Mouse (Mus musculus) hindbrain, postnatal 0 days (tissue): ENCODE measurements around the gene Bcl3. TPM values are rescaled to one million over a fixed set of nuclear protein-coding genes. Genes with fewer than 3 reads are reported as not detected.

Experiments
- ATAC-seq: fragments of 200-750 bp; cut with Nextera tagmentation; 2 replicates; pipeline ENCODE4 v1.8.0; 2017; ENCODE audit warnings: mild to moderate bottlenecking, moderate TSS enrichment, moderate library complexity
- DNase-seq: peaks from one replicate; pipeline ENCODE4 v3.0.0-alpha.2; 2015; ENCODE audit warnings: low spot score
- H3K27ac ChIP-seq: fragments of 300-500 bp; sonication (generic); 2 replicates; pipeline ENCODE4 v1.5.1; 2014; ENCODE audit warnings: mild to moderate bottlenecking
- H3K27me3 ChIP-seq: fragments of 300-500 bp; sonication (generic); 2 replicates; pipeline ENCODE4 v1.6.1; 2014; ENCODE audit warnings: low read length, mixed read lengths; ENCODE audit not compliant: insufficient read depth
- H3K36me3 ChIP-seq: fragments of 300-500 bp; sonication (generic); 2 replicates; pipeline ENCODE4 v1.6.1; 2014; ENCODE audit warnings: low read length, mixed read lengths; ENCODE audit not compliant: insufficient read depth
- H3K4me1 ChIP-seq: fragments of 300-500 bp; sonication (generic); 2 replicates; pipeline ENCODE4 v1.6.1; 2014; ENCODE audit warnings: antibody characterized with exemption, low read length, mixed read lengths; ENCODE audit not compliant: insufficient read depth
- H3K4me2 ChIP-seq: fragments of 300-500 bp; sonication (generic); 2 replicates; pipeline ENCODE4 v1.6.1; 2014; ENCODE audit warnings: low read depth, mild to moderate bottlenecking, low read length, moderate library complexity, mixed read lengths
- H3K4me3 ChIP-seq: fragments of 300-500 bp; sonication (generic); 2 replicates; pipeline ENCODE4 v1.5.1; 2014; ENCODE audit warnings: low read length
- H3K9ac ChIP-seq: fragments of 300-500 bp; sonication (generic); replicated peaks from 2 replicates; pipeline ENCODE4 v1.6.1; 2014; ENCODE audit warnings: mild to moderate bottlenecking, low read length, moderate library complexity, mixed read lengths
- H3K9me3 ChIP-seq: fragments of 300-500 bp; sonication (generic); 2 replicates; pipeline ENCODE4 v1.6.1; 2016; ENCODE audit warnings: low read length, mixed read lengths
- CTCF ChIP-seq: IDR thresholded peaks from 2 replicates; pipeline ENCODE4 v1.5.1; 2016; ENCODE audit warnings: antibody characterized with exemption, control low read depth, low read depth
- WGBS: fragments of 180-500 bp; shearing (Covaris S2); extraction: QIAGEN DNeasy Blood & Tissue Kit; methylation state at CpG from one replicate; pipeline ENCODE4 v1.1.7; 2014; 5-methylcytosine and 5-hydroxymethylcytosine counted together
- polyA plus RNA-seq: library from polyadenylated mRNA; unstranded; fragments of >200 nt; fragmentation: Nextera tagmentation; extraction: Ambion mirVana; gene quantifications from 2 replicates; pipeline ENCODE4 v1.2.1, GENCODE M21; 2015
- total RNA-seq: library from RNA; depleted of rRNA; stranded (reverse); fragments of >200 nt; gene quantifications from 2 replicates; pipeline ENCODE4 v1.2.3, GENCODE M21; 2014

The Bcl3 gene
- total and polyA plus RNA-seq, 2 experiments from 2014 or later = 0.66 to 0.89 TPM

DNA sequence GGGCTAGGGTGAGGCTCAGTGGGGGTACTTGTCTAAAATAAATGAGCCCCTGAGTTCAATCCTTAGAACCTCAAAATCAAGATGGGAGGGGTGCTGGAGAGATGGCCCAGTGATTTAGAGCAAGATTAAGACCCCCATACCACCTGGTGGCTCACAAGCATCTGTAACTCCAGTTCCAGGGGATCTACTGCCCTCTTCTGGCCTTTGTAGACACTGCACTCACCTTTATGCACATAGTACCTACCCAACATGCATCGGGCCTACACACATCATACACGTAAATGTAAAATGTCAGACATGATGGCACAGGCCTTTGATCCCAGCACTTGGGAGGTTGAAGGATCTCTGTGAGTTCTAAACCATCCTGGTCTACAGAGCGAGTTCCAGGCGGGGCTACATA lies 39.9 kb downstream of the Bcl3 start:
- H3K9me3 ChIP-seq = no peaks in the 10 kb centered on the region; the same call in 1 of the 2 replicates
- DNase-seq (peak; percentile 43), ATAC-seq (no peak)
- no peak overlapping the region for H3K9ac ChIP-seq
- no peak overlapping the region for H3K4me3 ChIP-seq
- no peaks in the 10 kb centered on the region for H3K27me3 ChIP-seq
- H3K4me2 ChIP-seq = no peak overlapping the region
- H3K36me3 ChIP-seq = no peaks in the 10 kb centered on the region
- TF ChIP-seq CTCF = peak; percentile 61
- no peak overlapping the region for H3K27ac ChIP-seq
- H3K4me1 ChIP-seq = no peaks in the 10 kb centered on the region
- WGBS = 92% methylated on average over 4 of the region's 4 CpGs

- H3K4me3 ChIP-seq = no peak overlapping the region
- no peaks in the 10 kb centered on the region for H3K27me3 ChIP-seq
- no peaks in the 10 kb centered on the region for H3K36me3 ChIP-seq
- H3K4me1 ChIP-seq = no peaks in the 10 kb centered on the region
- no peak for TF ChIP-seq CTCF
- 91% methylated on average over 7 of the region's 7 CpGs for WGBS
- no peak for ATAC-seq
- no peaks in the 10 kb centered on the region; the same call in 1 of the 2 replicates for H3K9me3 ChIP-seq
- H3K27ac ChIP-seq = no peak overlapping the region
- H3K4me2 ChIP-seq = no peak overlapping the region
- no peak for DNase-seq
- no peak overlapping the region for H3K9ac ChIP-seq
Measured at GRCm38 (mm10) chr7:19781741-19782140, 40.8 kb downstream of the Bcl3 start.

- ATAC-seq (no peak), DNase-seq (no peak)
- no peak overlapping the region for H3K4me3 ChIP-seq
- H3K9ac ChIP-seq = no peak overlapping the region
- H3K4me2 ChIP-seq = no peak overlapping the region
- WGBS = 77% methylated on average over 4 of the region's 4 CpGs
- H3K9me3 ChIP-seq = no peaks in the 10 kb centered on the region; the same call in 1 of the 2 replicates
- no peaks in the 10 kb centered on the region for H3K27me3 ChIP-seq
- no peaks in the 10 kb centered on the region for H3K36me3 ChIP-seq
- TF ChIP-seq CTCF = peak; percentile 34; the same call in 1 of the 2 replicates
- no peaks in the 10 kb centered on the region for H3K4me1 ChIP-seq
- no peak overlapping the region for H3K27ac ChIP-seq
Measured at GRCm38 (mm10) chr7:19779903-19780302, 42.7 kb downstream of the Bcl3 start.

GRCm38 (mm10) chr7:19778645-19779044 lies 43.9 kb downstream of the Bcl3 start:
- H3K36me3 ChIP-seq = no peaks in the 10 kb centered on the region
- H3K9ac ChIP-seq = no peak overlapping the region
- no peaks in the 10 kb centered on the region; the same call in 1 of the 2 replicates for H3K9me3 ChIP-seq
- no peaks in the 10 kb centered on the region for H3K4me1 ChIP-seq
- WGBS = 87% methylated on average over 8 of the region's 8 CpGs
- ATAC-seq (no peak), DNase-seq (no peak)
- no peaks in the 10 kb centered on the region for H3K27me3 ChIP-seq
- H3K27ac ChIP-seq = no peak overlapping the region
- no peak overlapping the region for H3K4me2 ChIP-seq
- TF ChIP-seq CTCF = no peak
- no peak overlapping the region for H3K4me3 ChIP-seq

DNA sequence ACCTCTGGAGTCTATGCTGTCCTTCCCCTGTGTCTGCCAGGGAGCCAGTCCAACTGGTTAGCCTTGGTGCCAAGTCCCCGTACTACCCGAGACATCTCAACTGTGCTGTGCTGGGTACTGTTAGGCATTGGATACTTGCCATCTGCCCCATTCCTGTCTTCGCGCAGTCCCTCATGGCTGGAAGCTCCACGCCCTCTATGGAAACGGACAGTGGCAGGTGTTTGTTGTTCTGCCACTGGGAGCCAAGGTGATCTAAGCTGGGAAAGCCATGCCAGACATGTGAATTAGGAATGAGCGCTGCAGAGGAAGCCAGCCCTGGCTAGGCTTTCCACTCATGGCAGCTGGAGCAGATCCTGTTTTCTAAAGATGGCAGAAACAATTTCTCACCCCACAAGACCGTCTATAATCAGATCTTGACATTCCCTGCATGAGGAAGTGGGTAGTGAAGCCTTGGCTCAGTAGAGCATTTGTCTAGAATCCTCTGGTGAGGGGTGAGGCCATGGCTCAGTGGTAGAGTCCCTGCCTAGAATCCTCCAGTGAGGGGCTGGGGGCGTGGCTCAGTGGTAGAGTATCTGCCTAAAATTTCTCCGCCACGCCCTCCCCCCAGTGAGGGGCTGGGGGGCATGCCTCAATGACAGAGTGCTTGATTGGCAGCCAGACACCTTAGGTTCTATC lies 45.4 kb downstream of the Bcl3 start:
- no peak for TF ChIP-seq CTCF
- Histone ChIP-seq H3K4me3 (no peak overlapping the region), H3K9ac (no peak overlapping the region), H3K4me2 (no peak overlapping the region), H3K4me1 (no peaks in the 10 kb centered on the region), H3K27me3 (no peaks in the 10 kb centered on the region), H3K27ac (no peak overlapping the region), H3K9me3 (no peaks in the 10 kb centered on the region), H3K36me3 (no peaks in the 10 kb centered on the region)
- DNase-seq (peak; percentile 5), ATAC-seq (no peak; the same call in 1 of the 2 replicates)
- 69% methylated on average over 11 of the region's 11 CpGs for WGBS

DNA sequence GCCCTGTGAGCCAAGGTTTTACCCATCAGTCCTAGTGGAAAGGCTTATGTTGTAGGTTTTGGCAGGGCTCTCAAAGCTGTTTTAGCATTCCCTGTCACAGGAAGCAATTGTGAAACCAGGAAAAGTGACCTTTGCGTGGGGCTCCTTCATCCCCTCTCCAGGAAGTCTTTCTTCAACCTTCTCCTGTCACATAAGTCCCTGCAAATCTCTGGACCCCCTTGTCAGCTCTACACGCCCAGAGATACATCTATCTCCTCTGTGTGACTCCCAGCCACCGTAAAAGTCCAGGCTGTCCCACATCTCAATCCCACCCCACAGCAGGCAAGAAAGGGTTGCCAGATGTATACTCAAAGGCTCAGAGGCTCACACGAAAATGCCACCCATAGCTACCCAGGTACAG lies 50.9 kb downstream of the Bcl3 start:
- no peak overlapping the region for H3K4me2 ChIP-seq
- H3K36me3 ChIP-seq = no peaks in the 10 kb centered on the region
- H3K9ac ChIP-seq = no peak overlapping the region
- no peak for TF ChIP-seq CTCF
- 0 out of 2 replicates have a peak, but pooled peaks cover 8% of the 10 kb centered on the region for H3K4me1 ChIP-seq
- ATAC-seq (no peak), DNase-seq (no peak)
- H3K27ac ChIP-seq = no peak overlapping the region
- H3K4me3 ChIP-seq = no peak overlapping the region
- peaks cover 16% of the 10 kb centered on the region; the same call in 1 of the 2 replicates for H3K27me3 ChIP-seq
- WGBS = 56% methylated on average over 4 of the region's 4 CpGs
- H3K9me3 ChIP-seq = no peaks in the 10 kb centered on the region

GRCm38 (mm10) chr7:19770984-19771391 lies 51.6 kb downstream of the Bcl3 start, which contains the start of gene Bcam:
Gene Bcam (minus strand): TSS chr7:19771016.
- H3K4me2 ChIP-seq = peak within 1 kb of the TSS; percentile 64
- H3K9ac ChIP-seq = peak within 1 kb of the TSS; percentile 46
- H3K4me3 ChIP-seq = peak within 1 kb of the TSS; percentile 37
- no peak for DNase-seq
- H3K36me3 ChIP-seq = no peaks in the 10 kb centered on the region
- peak; percentile 22; the same call in 1 of the 2 replicates for ATAC-seq
- TF ChIP-seq CTCF = no peak
- WGBS = 4% methylated on average over 9 of the region's 9 CpGs
- no peak within 1 kb of the TSS for H3K27ac ChIP-seq
- peaks cover 16% of the 10 kb centered on the region; the same call in 1 of the 2 replicates for H3K27me3 ChIP-seq
- no peaks in the 10 kb centered on the region for H3K9me3 ChIP-seq
- 0 out of 2 replicates have a peak, but pooled peaks cover 8% of the 10 kb centered on the region for H3K4me1 ChIP-seq
